Mouse (Mus musculus) lung, postnatal 0 days (tissue): ENCODE measurements at regions not wholly inside any gene's neighbourhood (a gene's known extent, or its start where the extent isn't known, plus 50 kb on each side); places are given as distances from the start of the nearest gene placed in this dataset.
"Not testable (repeated sequence)": the region's sequence is repeated elsewhere in the genome, so short reads cannot be mapped to it uniquely, and the experiment has no call there.

Experiments
- CTCF ChIP-seq: IDR thresholded peaks from 2 replicates; pipeline ENCODE4 v1.5.1; 2016; ENCODE audit warnings: antibody characterized with exemption, mild to moderate bottlenecking
- EP300 ChIP-seq: IDR thresholded peaks from 2 replicates; pipeline ENCODE4 v1.6.1; 2016; ENCODE audit warnings: antibody characterized with exemption, mild to moderate bottlenecking, control low read depth

DNA sequence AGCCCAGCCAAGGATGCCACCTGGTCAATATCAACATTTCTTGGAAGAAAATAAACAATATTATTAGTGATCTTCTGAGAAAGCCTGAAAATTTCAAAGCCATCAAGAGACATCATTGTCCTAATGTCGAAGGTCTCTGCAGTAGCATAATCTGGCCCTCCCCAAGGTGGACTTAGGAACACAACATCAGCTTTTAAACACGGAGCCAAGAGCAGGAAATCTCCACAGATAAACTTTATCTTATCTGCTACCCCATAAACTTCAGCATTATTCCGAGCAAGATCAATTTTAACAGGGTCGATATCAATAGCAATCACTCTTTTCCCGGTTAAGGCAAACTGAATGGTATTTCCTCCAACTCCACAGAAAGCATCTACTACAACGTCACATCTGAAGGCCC lies 1691.2 kb upstream of the 5930422O12Rik start:
- not testable (repeated sequence) for TF ChIP-seq CTCF, EP300
